In genomic region chr9:67792405-67792804, GRCm38 (mm10) we compare ENCODE assay signal across 16 mouse cellular contexts. TPM values are rescaled to one million over a fixed set of nuclear protein-coding genes. Genes with fewer than 3 reads are reported as not detected.
"Had no signal": no experiment of that assay in that cellular context is flagged by ENCODE, and none has a peak within 500 bp of the region (broad histone marks: within the 10 kb centered on the region; RNA-seq: fewer than 3 reads in every experiment).

No protein-coding gene starts in this region.

- H3K4me1 ChIP-seq: megakaryocyte, embryonic 14.5 days; stomach, embryonic 15.5 days had no signal

- ATAC-seq: lung, postnatal 0 days; midbrain, embryonic 13.5 days; midbrain, embryonic 15.5 days had no signal

- H3K27ac ChIP-seq: lung, embryonic 15.5 days; macrophage; midbrain, embryonic 13.5 days; midbrain, embryonic 15.5 days; neural tube, embryonic 12.5 days; stomach, embryonic 15.5 days; stomach, postnatal 0 days had no signal

- H3K4me3 ChIP-seq: lung, embryonic 15.5 days; megakaryocyte, embryonic 14.5 days; midbrain, embryonic 13.5 days; midbrain, embryonic 15.5 days; neural tube, embryonic 12.5 days; stomach, embryonic 15.5 days had no signal

- DNase-seq: lung, adult 2 months; lung, postnatal 14 days; lung, postnatal 36 days; right cerebral cortex, postnatal 14 days; thymus, adult 2 months; thymus, postnatal 36 days had no signal

- H3K4me2 ChIP-seq: lung, embryonic 15.5 days; midbrain, embryonic 11.5 days; midbrain, embryonic 13.5 days; midbrain, embryonic 15.5 days; neural tube, embryonic 12.5 days; stomach, embryonic 15.5 days had no signal

- H3K9ac ChIP-seq: lung, embryonic 15.5 days; midbrain, embryonic 13.5 days; midbrain, embryonic 15.5 days; neural tube, embryonic 12.5 days; stomach, embryonic 15.5 days had no signal

- H3K9me3 ChIP-seq: lung, embryonic 15.5 days; megakaryocyte, embryonic 14.5 days; midbrain, embryonic 13.5 days; midbrain, embryonic 15.5 days; neural tube, embryonic 12.5 days; stomach, embryonic 15.5 days had no signal

- H3K27me3 ChIP-seq: lung, embryonic 15.5 days; midbrain, embryonic 13.5 days; midbrain, embryonic 15.5 days; neural tube, embryonic 12.5 days; stomach, embryonic 15.5 days had no signal

- H3K36me3 ChIP-seq: lung, embryonic 15.5 days; midbrain, embryonic 13.5 days; midbrain, embryonic 15.5 days; neural tube, embryonic 12.5 days; stomach, embryonic 15.5 days had no signal

RNA-seq across cellular contexts. Expression of gene C2cd4b, which starts 33.2 kb away (rescaled TPM):
- polyA plus RNA-seq: macrophage; midbrain, embryonic 11.5 days had no signal

RNA-seq across cellular contexts. Expression of gene C2cd4a, which starts 39.7 kb away (rescaled TPM):
- polyA plus RNA-seq: macrophage; midbrain, embryonic 11.5 days had no signal
